Mouse (Mus musculus) neural tube, embryonic 15.5 days (tissue): ENCODE data around the gene Olfr67. TPM values are rescaled to one million over a fixed set of nuclear protein-coding genes. Genes with fewer than 3 reads are reported as not detected.
"Not testable (repeated sequence)": the region's sequence is repeated elsewhere in the genome, so short reads cannot be mapped to it uniquely, and the experiment has no call there.

Source experiments
- ATAC-seq: fragments of 200-750 bp; cut with Nextera tagmentation; 2 replicates; pipeline ENCODE4 v1.8.0; 2017; ENCODE audit warnings: mild to moderate bottlenecking, moderate TSS enrichment, moderate library complexity; ENCODE audit not compliant: low FRiP score
- H3K27ac ChIP-seq: fragments of 300-500 bp; sonication (generic); replicated peaks from 2 replicates; pipeline ENCODE4 v1.5.1; 2015; ENCODE audit warnings: mild to moderate bottlenecking, inconsistent platforms
- H3K27me3 ChIP-seq: fragments of 300-500 bp; sonication (generic); replicated peaks from 2 replicates; pipeline ENCODE4 v1.6.1; 2015; ENCODE audit warnings: inconsistent platforms
- H3K36me3 ChIP-seq: fragments of 300-500 bp; sonication (generic); 2 replicates; pipeline ENCODE4 v1.6.1; 2015; ENCODE audit warnings: inconsistent platforms
- H3K4me1 ChIP-seq: fragments of 300-500 bp; sonication (generic); 2 replicates; pipeline ENCODE4 v1.6.1; 2015; ENCODE audit warnings: inconsistent platforms
- H3K4me2 ChIP-seq: fragments of 300-500 bp; sonication (generic); 2 replicates; pipeline ENCODE4 v1.6.1; 2015; ENCODE audit warnings: inconsistent platforms, mild to moderate bottlenecking, moderate library complexity
- H3K4me3 ChIP-seq: fragments of 300-500 bp; sonication (generic); replicated peaks from 2 replicates; pipeline ENCODE4 v1.5.1; 2015; ENCODE audit warnings: mild to moderate bottlenecking, inconsistent platforms
- H3K9ac ChIP-seq: fragments of 300-500 bp; sonication (generic); replicated peaks from 2 replicates; pipeline ENCODE4 v1.6.1; 2015; ENCODE audit warnings: mild to moderate bottlenecking, inconsistent platforms
- H3K9me3 ChIP-seq: fragments of 300-500 bp; sonication (generic); replicated peaks from 2 replicates; pipeline ENCODE4 v1.6.1; 2016; ENCODE audit warnings: inconsistent platforms
- WGBS: fragments of 180-500 bp; shearing (Covaris S2); methylation state at CpG from one replicate; pipeline ENCODE4 v1.1.7; 2015; ENCODE audit warnings: mixed read lengths; 5-methylcytosine and 5-hydroxymethylcytosine counted together
- polyA plus RNA-seq: library from polyadenylated mRNA; unstranded; fragments of >200 nt; fragmentation: Nextera tagmentation; extraction: Ambion mirVana; gene quantifications from 2 replicates; pipeline ENCODE4 v1.2.1, GENCODE M21; 2015

Gene Olfr67
- not detected in 2 replicates for polyA plus RNA-seq

DNA sequence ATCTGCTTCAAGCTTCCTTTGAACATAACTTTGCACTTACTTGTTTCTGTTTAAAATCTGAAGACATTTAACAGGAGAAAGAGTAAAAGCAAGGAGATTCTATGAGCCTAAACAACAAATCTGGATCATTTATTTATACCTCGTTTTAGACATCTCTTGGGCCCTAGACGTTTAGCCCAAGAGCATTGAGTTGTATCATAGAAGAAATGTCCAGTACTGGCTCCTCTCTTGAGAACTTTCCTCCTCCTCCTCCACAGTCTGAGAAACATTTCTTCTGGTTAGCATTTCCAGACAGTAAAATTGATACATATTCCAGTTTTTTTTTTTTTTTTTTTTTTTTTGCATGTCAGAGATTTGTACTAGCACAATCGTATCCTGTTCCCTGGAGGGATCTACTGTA, at the start of gene Olfr67:
TSS of gene Olfr67 (minus strand) at position 101 of the 400 bp plus-strand sequence.
- Histone ChIP-seq H3K4me3 (no peak within 1 kb of the TSS), H3K9ac (no peak within 1 kb of the TSS), H3K4me2 (no peak within 1 kb of the TSS), H3K36me3 (no peaks in the 10 kb centered on the region), H3K4me1 (no peaks in the 10 kb centered on the region), H3K27me3 (no peaks in the 10 kb centered on the region), H3K9me3 (no peaks in the 10 kb centered on the region), H3K27ac (no peak within 1 kb of the TSS)
- ATAC-seq, result no peak
- WGBS, result 86% methylated on average over 3 of the region's 3 CpGs

DNA sequence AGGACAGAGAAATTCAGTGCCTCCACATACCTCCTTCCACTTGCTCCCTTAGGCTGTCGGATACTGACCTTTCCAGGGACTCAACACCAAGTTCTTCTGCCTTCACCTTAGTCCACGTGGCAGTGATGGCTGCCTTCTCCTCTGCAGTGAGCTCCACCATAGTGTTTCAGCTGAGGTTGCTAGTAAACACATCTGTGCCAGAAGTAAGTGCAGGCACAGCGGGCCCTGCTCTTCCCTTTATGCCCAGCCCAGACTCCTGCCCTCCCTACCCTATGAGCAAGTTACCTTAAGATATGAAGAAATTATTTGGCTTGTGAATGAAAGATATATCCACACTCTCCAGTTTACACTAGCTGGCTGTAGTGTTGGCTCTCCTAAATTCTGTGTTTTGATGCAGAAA, 48.6 kb upstream of the Olfr67 start, which contains the start of gene Hbb-bh2:
TSS of gene Hbb-bh2 (minus strand) at position 253 of the 400 bp plus-strand sequence.
- no peaks in the 10 kb centered on the region for H3K36me3 ChIP-seq
- no peaks in the 10 kb centered on the region for H3K9me3 ChIP-seq
- no peak within 1 kb of the TSS for H3K4me3 ChIP-seq
- no peak within 1 kb of the TSS for H3K27ac ChIP-seq
- WGBS, result 68% methylated on average over 3 of the region's 3 CpGs
- no peaks in the 10 kb centered on the region for H3K27me3 ChIP-seq
- no peak for ATAC-seq
- H3K4me1 ChIP-seq, result no peaks in the 10 kb centered on the region
- no peak within 1 kb of the TSS for H3K9ac ChIP-seq
- H3K4me2 ChIP-seq, result no peak within 1 kb of the TSS

DNA sequence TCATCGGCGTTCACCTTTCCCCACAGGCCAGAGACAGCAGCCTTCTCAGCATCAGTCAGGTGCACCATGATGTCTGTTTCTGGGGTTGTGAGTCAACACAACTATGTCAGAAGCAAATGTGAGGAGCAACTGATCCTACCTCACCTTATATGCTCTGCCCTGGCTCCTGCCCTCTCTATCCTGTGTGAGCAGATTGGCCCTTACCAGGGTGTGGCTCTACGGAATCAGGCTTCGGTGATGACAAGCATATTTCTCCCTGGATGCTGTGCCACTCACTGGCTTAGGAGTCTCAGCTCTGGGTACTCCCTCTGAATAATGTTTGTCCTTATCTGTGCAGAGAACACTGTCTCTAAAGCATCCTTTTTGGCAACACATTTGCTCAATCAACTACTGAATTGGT, 36.2 kb upstream of the Olfr67 start, which contains the start of gene Hbb-bs:
TSS of gene Hbb-bs (minus strand) at position 289 of the 400 bp plus-strand sequence.
- Histone ChIP-seq H3K36me3 (no peaks in the 10 kb centered on the region), H3K4me3 (no peak within 1 kb of the TSS), H3K4me2 (no peak within 1 kb of the TSS), H3K9me3 (no peaks in the 10 kb centered on the region), H3K9ac (no peak within 1 kb of the TSS), H3K27me3 (no peaks in the 10 kb centered on the region), H3K4me1 (no peaks in the 10 kb centered on the region), H3K27ac (no peak within 1 kb of the TSS)
- no peak for ATAC-seq
- WGBS, result 94% methylated on average over 4 of the region's 4 CpGs

DNA sequence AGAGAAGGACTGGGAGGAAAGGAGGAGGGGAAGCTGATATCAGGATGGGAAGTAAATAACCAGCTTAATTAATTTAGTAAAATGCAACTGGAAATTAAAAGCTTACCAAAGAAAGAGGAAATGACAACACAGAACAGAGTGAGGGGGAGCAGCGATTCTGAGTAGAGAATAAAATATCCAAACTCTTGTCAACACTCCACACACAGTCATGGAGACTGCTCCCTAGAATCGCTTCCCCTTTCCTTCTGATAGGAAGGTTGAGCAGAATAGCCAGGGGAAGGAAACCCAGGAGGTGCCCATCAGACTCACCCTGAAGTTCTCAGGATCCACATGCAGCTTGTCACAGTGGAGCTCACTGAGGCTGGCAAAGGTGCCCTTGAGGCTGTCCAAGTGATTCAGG, 35.5 kb upstream of the Olfr67 start:
- not testable (repeated sequence) for H3K27me3 ChIP-seq, H3K9ac ChIP-seq, H3K9me3 ChIP-seq, H3K4me1 ChIP-seq, H3K36me3 ChIP-seq, ATAC-seq, H3K4me2 ChIP-seq, H3K4me3 ChIP-seq, H3K27ac ChIP-seq
- no CpG with 5 or more reads among the region's 2 CpGs for WGBS

DNA sequence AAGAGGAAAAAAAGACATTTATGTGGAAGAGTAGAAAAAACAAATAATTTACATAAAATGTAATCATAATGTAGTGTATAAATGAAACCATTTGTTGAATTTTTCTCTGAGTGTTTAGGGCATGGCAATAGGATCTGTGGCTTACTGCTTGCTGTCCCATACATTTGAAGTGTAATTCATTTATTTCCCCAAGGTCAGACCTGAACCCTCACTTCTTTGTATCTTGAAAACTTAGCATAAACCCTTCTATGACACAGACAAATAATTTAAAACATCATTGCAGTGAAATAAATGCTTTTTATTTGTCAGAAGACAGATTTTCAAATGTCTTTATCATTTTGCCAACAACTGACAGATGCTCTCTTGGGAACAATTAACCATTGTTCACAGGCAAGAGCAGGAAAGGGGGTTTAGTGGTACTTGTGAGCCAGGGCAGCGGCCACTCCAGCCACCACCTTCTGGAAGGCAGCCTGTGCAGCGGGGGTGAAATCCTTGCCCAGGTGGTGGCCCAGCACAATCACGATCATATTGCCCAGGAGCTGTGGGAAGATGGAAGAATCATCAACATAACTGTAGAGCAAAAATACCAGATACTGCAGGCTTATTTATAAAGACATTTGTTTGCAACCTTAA, 34.8 kb upstream of the Olfr67 start:
- H3K4me3 ChIP-seq, result no peak overlapping the region
- no peaks in the 10 kb centered on the region for H3K9me3 ChIP-seq
- no peaks in the 10 kb centered on the region for H3K36me3 ChIP-seq
- no peaks in the 10 kb centered on the region for H3K27me3 ChIP-seq
- no peak for ATAC-seq
- H3K27ac ChIP-seq, result no peak overlapping the region
- no peaks in the 10 kb centered on the region for H3K4me1 ChIP-seq
- no peak overlapping the region for H3K4me2 ChIP-seq
- 72% methylated on average over 3 of the region's 3 CpGs for WGBS
- no peak overlapping the region for H3K9ac ChIP-seq

DNA sequence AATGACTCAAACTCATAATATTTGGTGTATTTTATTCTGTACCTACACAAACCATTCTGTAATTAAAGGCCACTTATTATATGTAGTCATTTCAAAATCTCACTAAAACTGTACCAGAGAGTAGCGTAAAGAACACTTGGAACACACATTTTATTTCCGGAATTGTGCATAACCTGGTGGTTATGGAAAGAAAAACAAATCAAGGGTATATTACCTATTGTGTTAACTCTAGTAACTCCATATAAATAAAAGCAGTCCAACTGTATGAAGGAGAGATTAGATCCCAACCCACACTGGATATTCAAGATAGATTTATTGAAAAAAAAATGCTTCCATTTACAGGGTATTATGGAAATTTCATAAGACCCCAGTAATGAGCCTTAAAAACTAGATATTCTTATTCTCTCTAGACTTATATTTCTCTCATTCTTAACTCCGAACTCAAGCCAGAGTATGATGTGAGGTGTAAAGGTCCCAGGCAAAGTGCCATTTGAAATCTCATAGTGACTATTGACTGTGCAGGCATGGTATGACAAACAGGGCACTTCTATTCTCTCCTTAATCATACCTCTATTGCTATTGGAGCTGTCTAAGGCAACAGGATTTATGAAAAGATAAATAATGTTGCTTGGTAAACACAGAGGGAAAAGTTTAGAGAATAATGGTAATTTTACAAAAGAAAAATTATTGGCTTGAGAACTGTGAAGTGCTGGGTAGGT, 34.1 kb upstream of the Olfr67 start:
- Histone ChIP-seq H3K4me2 (no peak overlapping the region), H3K9ac (no peak overlapping the region), H3K27me3 (no peaks in the 10 kb centered on the region), H3K9me3 (no peaks in the 10 kb centered on the region), H3K36me3 (no peaks in the 10 kb centered on the region), H3K4me3 (no peak overlapping the region), H3K27ac (no peak overlapping the region), H3K4me1 (no peaks in the 10 kb centered on the region)
- WGBS, result 89% methylated on average over 3 of the region's 3 CpGs
- ATAC-seq, result no peak

DNA sequence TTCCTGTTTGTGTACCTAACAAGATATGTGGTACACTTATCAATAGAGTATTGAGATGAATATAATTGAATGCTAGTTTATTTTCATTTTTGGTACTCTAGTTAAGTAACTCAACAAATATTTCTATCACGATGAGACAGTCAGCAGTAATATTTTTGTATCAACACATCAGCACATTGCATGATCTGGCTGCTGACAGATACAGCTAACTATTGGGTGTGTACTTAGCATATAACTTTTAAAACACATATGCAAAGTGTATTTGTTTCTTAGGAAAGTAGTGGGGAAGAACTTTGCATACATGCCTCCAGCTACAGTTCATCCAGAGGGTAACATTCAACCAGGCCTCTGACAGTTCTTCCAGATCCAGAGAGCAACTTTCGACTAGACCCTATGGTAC, 33.0 kb upstream of the Olfr67 start:
- Histone ChIP-seq H3K36me3 (no peaks in the 10 kb centered on the region), H3K9me3 (no peaks in the 10 kb centered on the region), H3K27ac (no peak overlapping the region), H3K4me2 (no peak overlapping the region), H3K27me3 (no peaks in the 10 kb centered on the region), H3K4me3 (no peak overlapping the region), H3K9ac (no peak overlapping the region), H3K4me1 (no peaks in the 10 kb centered on the region)
- ATAC-seq, result no peak
- 85% methylated on average over 2 of the region's 2 CpGs for WGBS

DNA sequence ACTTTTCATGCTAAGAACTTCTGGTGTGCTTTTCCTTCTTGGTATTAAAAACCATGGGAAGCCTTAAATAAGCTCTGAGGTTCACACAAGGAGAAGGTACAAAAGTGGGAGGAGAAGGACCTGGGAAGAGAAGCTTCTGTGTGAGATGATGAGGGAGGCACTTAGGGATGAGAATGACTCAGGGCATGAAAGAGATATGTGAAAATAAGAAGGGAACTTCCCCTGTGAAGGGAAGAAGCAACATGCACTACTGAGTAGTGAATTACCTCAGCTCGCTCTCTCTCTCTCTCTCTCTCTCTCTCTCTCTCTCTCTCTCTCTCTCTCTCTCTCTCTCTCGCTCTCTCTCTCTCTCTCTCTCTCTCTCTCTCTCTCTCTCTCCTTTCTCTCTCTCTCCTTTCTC, 23.5 kb upstream of the Olfr67 start:
- not testable (repeated sequence) for ATAC-seq, H3K27me3 ChIP-seq, H3K36me3 ChIP-seq, H3K9ac ChIP-seq, H3K4me3 ChIP-seq, H3K9me3 ChIP-seq, H3K4me2 ChIP-seq, H3K4me1 ChIP-seq, H3K27ac ChIP-seq
- WGBS, result 82% methylated on average over 1 of the region's 2 CpGs

DNA sequence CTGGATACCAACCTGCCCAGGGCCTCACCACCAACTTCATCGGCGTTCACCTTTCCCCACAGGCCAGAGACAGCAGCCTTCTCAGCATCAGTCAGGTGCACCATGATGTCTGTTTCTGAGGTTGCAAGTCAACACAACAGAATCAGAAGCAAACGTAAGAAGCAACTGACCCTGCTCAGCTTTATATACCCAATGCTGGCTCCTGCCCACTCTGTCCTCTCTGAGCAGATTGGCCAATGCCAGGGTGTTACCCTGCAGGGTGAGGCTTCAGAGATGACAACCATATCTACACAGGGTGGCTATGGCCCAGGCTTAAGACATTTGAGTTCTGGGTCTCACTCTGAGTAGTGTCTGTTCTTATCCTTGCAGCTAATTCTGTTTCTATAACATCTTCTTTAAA, 22.1 kb upstream of the Olfr67 start, which contains the start of gene Hbb-bt:
TSS of gene Hbb-bt (minus strand) at position 231 of the 400 bp plus-strand sequence.
- Histone ChIP-seq H3K9ac (no peak within 1 kb of the TSS), H3K4me1 (no peaks in the 10 kb centered on the region), H3K9me3 (no peaks in the 10 kb centered on the region), H3K4me3 (no peak within 1 kb of the TSS), H3K36me3 (no peaks in the 10 kb centered on the region), H3K27ac (no peak within 1 kb of the TSS), H3K27me3 (no peaks in the 10 kb centered on the region), H3K4me2 (no peak within 1 kb of the TSS)
- 93% methylated on average over 3 of the region's 3 CpGs for WGBS
- no peak; the same call in 1 of the 2 replicates for ATAC-seq

DNA sequence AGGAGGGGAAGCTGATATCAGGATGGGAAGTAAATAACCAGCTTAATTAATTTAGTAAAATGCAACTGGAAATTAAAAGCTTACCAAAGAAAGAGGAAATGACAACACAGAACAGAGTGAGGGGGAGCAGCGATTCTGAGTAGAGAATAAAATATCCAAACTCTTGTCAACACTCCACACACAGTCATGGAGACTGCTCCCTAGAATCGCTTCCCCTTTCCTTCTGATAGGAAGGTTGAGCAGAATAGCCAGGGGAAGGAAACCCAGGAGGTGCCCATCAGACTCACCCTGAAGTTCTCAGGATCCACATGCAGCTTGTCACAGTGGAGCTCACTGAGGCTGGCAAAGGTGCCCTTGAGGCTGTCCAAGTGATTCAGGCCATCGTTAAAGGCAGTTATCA, 21.5 kb upstream of the Olfr67 start:
- no CpG with 5 or more reads among the region's 3 CpGs for WGBS
- H3K4me3 ChIP-seq, ATAC-seq, H3K9ac ChIP-seq, H3K27ac ChIP-seq, H3K36me3 ChIP-seq, H3K4me1 ChIP-seq, H3K4me2 ChIP-seq, H3K9me3 ChIP-seq, H3K27me3 ChIP-seq: not testable (repeated sequence)

DNA sequence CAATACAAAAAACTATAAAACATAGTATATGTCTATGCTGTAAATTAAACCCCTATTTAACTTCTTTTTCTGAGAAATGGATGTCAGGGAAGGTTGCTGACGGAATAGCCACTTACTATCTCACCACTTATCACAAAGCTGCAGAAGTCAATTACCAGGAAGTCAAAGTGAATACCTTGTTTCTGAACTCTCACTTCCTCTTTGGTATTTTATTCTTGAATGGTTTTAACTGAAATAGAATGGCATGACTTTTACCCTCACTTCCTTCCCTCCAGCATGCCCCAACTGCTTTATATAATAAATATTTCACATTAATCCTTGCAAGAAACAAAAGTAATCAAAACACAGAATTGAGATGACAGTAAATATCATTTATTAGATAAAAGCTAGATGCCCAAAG, 20.6 kb upstream of the Olfr67 start:
- ATAC-seq, result no peak
- H3K4me3 ChIP-seq, result no peak overlapping the region
- no peak overlapping the region for H3K27ac ChIP-seq
- no peaks in the 10 kb centered on the region for H3K4me1 ChIP-seq
- no peak overlapping the region for H3K9ac ChIP-seq
- H3K36me3 ChIP-seq, result no peaks in the 10 kb centered on the region
- no peaks in the 10 kb centered on the region for H3K27me3 ChIP-seq
- WGBS, result 84% methylated on average over 1 of the region's 1 CpGs
- no peaks in the 10 kb centered on the region for H3K9me3 ChIP-seq
- H3K4me2 ChIP-seq, result no peak overlapping the region

DNA sequence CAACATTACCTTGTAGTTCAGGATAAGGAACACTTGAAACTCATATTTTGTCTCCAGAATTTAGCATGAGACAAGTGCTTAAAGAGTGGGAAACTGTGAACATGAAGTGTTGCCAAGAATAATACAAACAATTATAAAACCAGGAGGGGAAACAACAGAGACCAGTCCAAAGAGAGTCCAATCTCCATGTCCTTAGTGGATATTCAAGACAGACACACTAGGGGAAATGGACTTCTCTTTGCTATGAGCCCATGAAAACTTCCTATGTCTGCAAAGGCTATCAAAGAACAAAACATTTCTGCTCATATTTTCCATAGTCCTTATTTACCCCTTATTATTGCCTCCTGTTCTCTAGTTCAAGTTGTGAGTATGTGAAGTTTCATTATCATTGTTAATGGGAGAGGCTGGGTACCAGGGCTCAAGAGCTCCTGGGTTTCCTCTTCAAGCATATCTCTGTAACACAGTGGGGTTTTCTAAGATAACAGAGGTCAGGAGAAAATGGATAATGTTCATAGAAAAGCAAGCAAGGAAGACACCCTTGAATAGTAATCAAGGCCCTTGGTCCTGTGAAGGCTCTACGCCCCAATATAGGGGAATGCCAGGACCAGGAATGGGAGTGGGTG, 19.7 kb upstream of the Olfr67 start:
- Histone ChIP-seq H3K9me3 (no peaks in the 10 kb centered on the region), H3K4me3 (no peak overlapping the region), H3K4me1 (no peaks in the 10 kb centered on the region), H3K4me2 (no peak overlapping the region), H3K27ac (no peak overlapping the region), H3K9ac (no peak overlapping the region), H3K36me3 (no peaks in the 10 kb centered on the region), H3K27me3 (no peaks in the 10 kb centered on the region)
- ATAC-seq, result no peak
- WGBS, result 89% methylated on average over 1 of the region's 1 CpGs
